Mouse (Mus musculus): ENCODE data around the gene Ubl3.

Ubl3 gene

DNA sequence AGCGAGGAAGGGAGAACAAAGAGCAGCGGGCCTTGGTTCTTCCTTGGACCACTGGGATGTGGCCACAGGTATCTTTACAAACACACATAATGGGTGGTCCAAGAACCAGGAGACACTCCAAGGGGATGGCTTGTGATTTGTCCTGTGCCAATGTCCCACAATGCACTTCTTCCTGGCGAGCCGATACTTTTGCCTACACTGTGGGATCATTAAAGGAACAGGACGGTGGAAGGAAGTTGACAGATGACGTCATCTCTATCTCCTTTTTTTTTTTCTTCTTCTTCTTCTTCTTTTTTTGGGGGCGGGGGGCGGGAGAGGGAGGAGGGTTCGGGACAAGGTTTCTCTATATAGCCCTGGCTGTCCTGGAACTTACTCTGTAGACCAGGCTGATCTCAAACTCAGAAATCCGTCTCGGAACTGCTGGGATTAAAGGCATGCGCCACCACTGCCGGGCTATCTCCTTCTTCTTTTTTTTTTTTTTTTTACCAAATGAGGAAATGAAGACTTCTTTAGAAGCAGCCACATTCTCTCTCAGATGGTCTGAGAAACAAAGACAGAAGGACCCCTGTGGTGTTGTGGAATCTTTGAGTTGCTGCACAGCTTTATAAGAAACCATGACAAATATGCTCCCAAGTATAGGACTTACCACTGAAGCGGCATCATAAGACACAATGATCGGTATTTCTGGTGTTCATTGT is 6.8 kb upstream of the Ubl3 start:
- DNase-seq = no peak

DNA sequence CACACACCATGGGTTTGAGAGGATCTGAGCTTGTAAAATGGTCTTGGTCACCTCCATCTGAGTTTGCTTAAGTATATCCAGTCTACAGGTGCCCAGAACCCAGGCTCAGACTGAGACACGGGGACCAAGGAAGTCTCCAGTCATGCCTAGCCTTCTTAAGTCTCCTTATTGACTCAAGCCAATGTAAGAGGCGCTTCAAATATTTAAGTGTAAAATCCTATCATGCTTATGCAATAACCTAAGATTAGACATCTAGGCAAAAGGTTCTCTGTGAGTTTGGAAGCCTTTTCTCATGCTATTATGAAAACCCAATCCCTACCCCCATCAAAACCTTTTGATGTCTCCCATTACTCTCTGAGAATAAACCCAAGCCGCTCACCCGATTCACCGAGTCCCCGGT is 5.9 kb upstream of the Ubl3 start:
- DNase-seq = no peak

DNA sequence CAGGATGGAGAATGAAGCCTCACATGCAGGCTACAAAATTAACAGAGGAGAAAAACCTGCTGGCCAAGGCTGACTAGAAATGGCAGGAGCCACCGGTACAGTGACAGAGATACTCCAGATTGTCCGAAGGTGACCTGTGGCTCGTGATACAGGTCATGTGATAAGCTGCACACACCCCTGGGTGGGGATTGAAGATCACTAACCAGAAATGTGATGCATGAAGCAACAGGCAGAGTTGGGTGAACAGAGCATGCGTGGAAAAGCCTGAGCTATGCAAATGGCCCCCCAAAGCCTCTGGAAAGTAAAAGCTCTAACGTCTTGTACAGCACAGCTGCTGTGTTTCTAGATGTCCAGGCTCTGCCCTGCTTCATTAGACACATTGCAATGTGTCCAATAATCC is 3.9 kb upstream of the Ubl3 start:
- DNase-seq = no peak

DNA sequence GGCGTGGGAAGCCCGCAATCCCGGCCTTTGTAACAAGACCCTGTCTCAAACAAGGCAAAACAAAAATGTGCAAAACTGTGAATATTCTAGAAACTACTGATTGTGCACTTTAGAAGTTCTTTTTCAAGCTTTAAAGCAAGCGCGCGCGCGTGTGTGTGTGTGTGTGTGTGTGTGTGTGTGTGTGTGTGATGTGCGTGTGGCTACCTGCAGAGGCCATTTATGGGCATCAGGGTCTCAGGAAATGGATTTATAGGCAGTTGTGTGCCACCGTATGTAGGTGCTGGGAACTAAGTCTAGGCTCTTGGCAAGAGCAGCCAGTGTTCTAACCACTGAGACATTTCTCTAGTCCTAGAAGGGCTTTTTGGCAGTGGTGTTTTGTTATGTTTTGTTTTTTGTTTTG is 2.6 kb upstream of the Ubl3 start:
- no peak for DNase-seq

DNA sequence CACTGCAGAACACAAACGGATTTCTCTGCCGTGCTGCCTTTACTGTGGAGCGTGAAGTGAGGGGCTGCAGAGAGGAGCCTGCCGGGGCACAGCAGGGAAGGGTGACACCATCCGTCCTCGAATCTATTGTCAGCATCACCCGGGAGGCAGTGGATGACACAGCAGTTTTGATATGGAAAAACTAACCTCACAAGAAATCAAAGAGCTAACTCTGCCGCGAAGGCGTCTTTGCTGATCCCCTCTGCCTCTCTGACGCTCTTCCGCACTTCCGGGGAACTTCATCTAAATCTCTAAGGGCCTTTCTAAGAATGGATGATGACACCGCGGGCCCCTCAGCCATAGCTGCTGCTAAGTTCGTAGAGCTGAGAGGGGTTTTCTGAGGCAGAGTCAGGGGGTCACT is 2.1 kb upstream of the Ubl3 start:
- no peak for DNase-seq

DNA sequence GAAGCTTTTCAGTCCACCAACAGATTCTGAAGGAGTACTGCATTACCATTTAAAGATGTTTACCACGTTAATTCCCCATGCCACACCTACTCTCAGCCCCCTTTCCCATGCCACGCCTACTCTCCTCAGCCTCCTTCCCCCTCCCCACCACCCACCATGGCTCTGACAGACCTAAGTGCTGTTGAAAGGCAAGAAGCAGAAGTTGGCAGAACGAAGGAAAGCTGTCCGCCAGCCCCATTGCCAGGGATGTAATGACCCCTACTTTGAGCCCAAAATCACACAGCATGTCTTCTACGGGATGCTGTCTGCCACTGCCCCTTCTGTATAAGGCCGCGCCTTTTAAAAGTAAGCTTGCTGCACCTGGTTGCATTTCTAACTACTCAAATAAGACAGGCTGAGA is 1.7 kb upstream of the Ubl3 start:
- no peak for DNase-seq

DNA sequence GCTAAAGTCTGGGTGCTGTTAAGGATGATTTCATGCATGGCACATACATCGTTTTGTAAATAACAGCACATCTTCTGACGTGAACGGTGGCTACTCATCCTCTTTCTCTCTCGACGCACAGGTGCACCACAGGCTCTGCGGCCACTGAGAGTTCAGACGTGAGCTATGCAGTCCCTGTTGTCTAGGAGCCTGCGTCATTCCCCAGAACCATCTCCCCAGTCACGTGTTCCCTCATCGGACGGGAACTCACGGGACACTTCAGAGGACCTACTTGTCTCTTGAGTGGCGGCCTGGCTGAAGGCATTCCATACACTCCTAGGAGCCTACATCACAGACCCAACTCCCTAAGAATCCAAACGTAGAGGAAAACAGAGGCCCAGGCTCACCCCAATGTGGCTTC is 1.1 kb upstream of the Ubl3 start:
- peak; percentile 24 for DNase-seq

DNA sequence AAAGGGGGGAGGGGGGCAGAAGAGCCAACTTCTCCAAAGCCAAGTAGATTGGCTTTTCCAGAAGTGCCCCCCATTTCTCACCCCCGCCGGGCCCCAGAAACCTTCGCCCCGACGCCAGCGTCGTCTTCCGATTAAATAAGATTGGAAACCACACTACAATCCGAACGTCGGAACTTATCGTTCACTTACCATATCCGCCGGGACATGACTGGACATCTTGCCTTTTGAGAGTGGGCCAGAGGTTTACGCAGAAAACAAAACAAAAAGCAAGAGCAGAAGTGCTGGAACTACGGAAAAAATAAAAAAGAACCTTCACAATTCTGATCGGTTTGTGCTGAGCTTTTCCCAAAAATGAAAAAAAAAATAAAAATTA is 839 bp downstream of the Ubl3 start:
- no peak for DNase-seq

DNA sequence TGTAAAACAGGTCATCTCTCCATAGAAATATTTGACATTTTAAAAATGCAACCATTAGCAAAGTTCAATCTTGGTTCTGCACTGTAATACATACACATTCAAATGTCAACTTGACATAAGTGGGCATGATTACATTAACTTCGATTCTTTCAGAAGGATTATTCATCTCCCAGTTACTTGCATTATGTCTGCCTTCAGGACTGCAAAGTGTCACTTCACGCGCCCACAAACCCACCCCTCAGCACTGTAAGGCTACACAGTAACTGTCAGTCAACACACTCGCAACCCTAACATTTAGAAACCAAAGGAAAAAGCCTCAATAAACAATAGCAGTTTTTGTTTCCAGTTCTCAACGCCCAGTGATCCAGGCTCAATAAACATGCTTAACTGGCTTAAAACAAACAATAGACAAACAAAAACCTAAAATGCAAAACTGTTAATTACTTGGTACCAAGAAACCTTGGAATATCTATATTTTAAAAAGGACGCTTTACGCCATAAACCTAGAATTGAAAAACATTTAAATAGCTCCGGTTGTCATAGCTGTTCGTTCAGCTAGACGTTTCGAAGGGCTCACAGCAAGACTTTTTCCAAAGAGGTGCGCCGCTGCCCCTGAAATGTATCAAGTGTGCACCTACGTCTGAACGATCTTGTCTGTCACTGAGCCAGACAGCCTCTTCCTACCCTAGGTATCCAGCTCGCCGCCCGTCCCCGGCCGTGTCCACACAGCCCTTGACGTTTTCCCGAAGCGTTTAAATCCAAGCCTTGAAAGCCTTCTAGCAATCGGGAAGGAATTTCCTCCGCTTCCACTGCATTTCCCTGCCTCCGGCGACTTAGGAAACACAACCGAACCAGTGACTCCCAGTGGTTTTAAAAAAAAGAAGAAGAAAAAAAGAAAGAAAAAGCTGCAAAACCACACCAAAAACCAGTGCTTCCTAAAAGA is 1.5 kb downstream of the Ubl3 start:
- DNase-seq = peak; percentile 49

DNA sequence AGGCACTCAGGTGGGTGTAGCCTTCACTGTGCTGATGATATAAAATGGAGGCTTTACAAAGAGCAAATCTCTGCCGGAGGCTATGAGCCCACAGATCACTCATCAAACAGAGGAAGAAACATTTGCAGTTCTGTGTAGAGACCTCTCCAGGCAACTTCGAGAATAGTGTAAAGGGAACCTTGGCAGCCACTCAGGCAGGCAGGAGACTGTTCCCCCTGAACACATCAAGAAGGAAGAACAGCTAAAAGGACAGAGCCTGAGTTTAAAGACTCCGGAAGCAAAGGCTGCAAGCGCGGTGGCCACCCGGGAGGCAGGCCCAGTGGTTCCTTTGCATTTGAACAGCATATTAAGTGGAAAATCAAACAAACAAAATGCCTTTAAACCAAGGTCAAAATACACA is 2.2 kb downstream of the Ubl3 start:
- DNase-seq = no peak

DNA sequence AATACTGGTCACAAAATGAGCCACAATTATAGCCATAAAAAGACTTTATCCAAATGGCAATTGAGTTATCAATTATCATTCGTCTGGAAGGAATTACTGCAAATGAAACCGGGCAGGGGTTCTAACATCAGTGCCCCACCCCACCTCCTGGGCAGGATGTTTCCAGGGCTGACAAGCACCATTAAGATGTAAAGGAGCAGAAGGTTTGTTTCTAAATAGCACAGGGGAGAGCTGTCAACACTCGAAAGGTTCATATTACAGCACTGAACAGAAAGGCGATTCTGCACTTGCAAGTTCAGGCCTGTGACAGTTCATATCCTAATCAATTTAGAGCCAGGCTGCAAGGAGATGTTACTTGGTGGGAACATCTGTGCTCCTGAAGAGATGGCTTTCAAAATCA is 3.3 kb downstream of the Ubl3 start:
- DNase-seq = no peak

DNA sequence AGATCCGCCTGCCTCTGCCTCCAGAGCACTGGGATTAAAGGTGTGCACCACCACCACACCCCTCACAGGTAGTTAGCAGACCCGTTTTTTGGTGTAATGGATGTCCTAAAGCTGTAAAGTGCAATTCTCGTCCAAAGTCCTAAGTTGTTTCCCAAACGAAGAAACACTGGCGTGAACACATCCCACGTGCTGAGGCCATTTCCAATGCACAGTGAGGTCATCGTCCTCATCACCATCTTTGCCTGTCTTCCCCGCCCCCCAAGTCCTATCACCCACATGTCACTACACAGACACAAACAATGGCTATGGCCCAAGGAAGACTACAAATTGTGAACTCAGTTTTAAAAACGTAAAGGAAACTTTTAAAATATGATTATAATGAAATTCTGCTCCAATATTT is 4.0 kb downstream of the Ubl3 start:
- no peak for DNase-seq

DNA sequence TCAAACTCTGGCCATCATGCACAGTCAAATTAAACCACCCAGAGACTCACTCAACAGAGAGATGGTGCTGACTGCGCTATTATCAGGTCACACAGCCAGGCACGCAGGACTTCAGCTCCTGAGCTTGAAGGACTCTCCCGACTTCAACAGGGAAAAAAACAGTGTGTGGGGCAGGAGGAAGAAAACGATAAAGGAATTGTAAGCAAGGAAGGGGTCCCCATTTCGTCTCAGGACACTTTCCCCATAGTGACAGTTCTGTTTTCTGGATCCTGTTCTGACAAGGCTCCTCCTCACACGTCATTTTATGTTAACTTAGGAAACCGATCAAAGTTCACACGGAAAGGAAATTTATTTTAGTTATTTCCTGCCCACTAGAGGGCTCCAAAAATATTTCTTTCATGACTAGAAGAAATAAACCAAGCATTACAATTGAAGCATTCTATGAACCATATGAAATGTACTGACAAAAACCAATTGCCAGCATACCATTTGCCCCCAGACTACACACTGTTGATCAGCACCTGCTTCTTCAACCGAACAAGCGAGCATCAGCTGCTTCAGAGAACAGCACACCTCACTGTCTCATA is 4.6 kb downstream of the Ubl3 start:
- no peak for DNase-seq

DNA sequence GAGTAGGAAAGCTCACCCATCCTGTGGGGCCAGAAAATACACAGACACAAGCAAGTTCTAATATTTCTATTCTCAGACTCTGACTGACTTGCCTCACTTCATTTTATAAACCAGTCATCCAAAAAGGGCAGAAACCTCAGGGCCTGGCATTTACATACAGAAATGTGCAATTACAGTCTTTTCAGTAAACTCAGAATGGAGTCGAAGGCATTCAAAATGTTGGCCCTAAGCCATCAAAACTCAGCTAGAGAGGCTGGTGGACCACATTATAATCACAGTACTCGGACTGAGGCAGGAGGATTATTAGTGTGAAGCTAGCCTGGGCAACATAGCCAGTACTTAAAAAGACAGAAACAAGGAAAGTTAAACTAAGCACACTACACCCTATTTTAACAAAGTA is 5.6 kb downstream of the Ubl3 start:
- DNase-seq = no peak

DNA sequence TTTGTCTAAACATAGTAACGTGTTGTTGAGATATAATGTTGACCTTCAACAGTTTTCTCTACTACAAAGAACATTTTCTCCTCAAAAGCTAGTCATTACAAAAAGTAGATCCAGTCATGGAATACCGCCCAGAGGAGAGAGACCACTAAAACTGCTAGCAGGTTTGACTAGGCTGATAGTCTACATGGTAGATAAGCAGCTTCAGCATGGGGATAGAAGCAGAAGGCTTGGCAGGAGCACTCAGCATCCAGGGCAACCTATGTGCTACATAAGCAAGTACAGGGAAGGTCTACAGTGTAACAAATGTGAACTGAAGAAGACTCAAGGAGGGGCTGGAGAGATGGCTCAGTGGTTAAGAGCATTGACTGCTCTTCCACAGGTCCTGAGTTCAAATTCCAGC is 7.9 kb downstream of the Ubl3 start:
- DNase-seq = no peak

DNA sequence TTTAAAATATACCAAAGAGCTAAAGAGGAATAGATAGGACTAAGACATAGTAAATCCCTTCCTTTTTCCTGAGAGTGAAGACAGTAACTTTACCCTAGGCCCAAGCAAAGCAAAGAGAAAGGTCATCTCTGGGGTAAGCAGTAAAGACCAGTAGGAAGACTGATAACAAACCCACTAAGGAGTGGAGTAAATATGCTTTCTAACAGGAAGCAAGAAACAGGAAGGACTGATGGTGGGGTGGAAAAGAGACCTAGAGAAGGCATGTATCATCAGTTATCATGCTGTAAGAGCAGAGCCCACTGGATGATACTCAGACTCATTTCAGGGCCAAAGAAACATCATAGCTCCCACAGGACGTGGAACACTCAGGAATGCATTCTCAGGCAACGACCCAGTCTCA is 10.4 kb downstream of the Ubl3 start:
- DNase-seq = no peak

DNA sequence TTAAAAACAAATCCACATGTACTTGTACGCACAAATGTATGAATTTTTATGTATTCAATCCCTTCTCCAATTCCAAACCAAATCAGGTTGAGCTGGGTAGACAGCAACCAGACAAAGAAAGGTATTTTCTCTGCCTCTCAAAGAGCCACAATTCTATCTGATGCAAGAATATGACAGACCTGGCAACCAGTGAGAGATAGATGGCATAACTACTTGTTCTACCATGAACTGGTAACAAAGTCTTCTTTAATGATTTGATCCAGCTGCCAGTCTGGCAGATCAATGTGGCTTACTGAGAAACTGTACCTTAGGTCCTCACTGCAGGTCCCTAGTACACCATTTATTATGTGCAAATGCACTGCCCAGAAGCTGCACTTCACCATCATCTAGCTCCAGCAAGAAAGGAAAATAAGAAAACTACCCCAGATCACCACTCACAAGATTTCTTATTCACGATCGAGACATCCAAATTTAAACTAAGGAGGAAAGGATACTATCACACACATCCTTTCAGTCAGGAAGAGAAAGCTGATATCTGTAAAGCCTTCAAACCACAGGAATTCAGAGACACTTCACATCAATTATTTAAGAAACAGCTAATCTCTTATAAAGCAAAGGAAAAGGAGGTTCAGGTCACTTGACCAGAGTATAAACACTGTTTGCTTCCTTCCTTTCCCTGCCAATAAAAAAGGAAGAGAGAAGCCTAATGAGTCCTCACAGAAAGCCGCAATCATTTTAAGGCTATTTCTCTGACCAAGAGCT is 16.7 kb downstream of the Ubl3 start:
- no peak for DNase-seq

DNA sequence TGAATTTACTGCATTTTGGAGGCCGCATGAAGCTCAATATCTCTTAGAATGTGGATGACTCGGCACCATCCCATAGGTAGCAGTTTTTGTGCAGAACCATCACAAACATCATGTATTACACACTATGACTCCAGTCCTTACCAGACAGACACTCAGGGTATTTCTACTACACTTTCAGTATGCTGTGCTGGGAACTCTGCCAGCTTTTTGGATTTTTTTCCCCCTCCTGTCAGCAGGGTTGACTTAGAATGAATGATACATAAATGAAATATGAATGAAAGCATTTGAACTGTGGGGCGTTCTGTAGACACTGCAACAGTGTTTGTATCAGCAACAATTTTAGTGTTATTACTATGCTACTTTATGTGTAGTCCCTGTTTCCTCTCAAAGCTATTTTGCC is 17.9 kb downstream of the Ubl3 start:
- no peak for DNase-seq

DNA sequence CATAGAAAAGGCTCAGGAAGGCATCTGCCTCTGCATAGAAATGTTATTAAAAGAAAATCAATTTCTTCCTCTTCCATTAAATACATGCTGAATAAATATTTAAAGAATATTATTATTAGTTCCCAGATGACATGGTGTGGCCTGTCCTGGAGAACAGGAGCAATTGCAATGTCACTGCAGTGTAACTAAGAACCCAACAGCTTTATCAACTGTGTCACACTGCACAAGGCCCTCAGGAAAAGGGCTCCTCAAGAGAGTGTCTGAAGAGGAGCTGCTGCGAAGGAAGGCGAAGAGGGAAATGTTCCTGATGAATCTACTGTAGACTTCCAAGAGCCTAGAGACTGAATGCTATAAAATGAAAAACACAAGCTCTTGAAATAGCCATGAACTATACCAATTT is 18.7 kb downstream of the Ubl3 start:
- DNase-seq = no peak

DNA sequence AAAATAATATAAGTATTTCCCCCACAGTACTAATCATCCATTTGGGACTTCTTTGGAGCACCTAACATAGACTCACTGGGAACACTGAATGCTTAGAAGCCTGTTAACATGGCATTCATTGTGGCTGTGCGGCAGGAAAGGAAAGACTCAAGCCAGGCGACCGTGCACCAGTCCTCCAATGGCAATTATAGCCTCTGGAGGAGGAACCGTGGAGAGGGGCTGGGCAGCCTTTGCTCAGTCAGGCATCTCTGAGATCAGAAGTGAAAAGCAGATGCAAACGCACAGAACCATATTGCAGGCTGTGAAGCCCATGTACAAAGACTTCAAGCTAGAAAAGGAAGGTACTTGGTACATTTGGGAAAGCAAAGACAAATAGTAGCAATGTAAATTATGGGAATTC is 20.4 kb downstream of the Ubl3 start:
- no peak for DNase-seq

DNA sequence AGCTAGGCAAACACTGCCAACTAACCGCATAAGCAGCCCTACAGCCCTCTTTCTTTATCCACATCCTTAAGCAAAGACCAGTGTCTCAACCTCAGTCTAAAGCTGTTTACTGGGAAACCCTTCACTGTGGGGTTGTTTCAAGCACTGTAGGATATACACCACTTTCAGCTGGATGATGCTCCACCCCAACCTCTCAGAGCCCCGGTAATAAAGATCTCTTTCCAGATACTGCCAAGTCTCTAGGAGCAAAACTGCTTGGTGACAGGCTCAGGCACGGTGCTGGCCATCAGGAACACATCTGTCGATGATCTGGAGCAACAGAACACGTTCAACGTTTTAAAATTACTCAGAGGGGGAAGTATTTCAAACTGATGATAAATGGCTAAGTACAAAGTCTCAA is 25.0 kb downstream of the Ubl3 start:
- no peak for DNase-seq

DNA sequence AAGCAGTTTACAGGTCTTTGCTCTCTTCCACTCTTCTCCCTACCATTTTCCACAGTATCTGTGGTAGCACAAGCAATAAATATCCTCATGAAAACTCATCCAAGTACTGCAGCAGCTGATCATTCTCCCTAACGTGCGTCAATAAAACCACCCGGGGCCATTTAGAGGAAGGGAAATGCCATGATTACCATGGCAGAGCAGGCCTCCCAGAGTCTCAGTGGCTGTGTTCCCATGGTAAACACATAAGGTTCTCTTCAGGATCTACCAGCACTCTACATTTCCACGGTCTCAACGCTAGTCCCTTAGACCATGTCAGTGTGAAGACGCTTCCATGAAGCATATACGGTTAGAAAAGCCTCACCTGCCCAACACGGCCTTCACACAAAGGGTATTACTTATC is 26.0 kb downstream of the Ubl3 start:
- DNase-seq = no peak

DNA sequence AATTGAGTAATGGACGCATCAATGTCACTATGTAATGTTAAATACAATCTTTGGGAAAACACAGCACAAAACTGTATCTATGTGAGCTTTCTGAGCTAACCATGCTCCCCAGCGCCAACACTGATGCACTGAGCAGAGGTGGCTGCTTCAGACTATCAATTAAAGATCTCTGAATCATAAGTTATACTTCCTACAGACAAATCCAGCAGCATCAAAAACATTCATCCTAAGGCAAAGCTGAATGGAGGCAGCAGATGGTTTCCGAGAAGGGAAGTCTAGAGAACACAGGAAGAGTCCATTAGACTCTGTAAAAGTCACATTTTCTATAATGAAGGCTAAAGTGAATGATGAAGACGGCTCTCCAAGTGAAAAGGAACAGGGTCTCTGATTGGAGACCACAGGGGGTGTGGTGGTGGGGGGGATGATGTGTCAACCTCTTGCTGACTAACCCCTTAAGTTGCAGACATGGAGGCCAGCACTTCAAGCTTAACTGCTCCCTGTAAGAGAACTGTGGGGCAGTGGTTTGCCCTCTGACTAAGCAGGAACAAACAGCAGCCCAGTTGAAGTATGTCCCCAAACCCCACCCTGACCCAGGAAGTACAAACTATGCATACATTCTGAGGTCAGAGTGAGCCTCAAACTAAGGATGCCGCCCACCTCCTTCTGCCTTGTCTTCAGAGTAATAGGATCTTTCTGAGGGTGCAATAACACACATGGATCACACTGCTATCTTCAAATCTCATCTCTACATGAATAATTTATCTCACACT is 29.2 kb downstream of the Ubl3 start:
- no peak for DNase-seq
